Mouse (Mus musculus): ENCODE results near the gene Med25.

The Med25 gene

DNA sequence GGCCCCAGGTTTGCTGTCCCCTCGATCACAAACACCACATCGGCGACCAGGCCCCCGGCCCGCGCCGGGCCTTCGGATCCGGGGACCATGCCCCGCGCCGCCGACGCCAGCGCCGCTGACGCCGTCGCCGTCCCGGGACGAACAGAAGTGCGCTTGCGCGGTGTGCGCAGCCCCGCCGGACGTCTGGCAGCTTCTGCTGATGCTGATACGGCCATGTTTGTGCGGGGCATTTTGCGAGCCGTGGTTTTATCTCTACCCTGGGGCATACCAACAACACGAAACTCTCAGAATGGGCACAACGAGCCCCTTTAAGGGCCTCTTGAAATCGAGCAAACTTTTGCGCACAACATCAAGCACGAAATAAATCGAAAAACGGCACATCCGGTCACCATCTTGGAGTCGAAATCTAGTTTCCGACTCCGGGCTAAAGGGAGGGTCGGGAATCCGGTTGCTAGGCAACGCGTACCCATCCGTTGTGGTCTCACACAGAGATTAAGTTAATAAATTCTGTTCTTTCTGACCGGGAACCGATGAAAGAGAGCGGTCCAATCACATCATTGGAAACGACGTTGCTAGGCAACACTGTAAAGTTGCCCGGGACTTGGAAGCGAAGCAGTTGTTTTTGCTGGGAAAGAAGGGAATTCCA lies at the start of gene Med25:
Gene Med25, minus strand, starts transcription at position 437 of the 646 bp plus-strand sequence.
- DNase-seq (ENCODE audit: low read depth, low spot score) = peak; percentile 96

DNA sequence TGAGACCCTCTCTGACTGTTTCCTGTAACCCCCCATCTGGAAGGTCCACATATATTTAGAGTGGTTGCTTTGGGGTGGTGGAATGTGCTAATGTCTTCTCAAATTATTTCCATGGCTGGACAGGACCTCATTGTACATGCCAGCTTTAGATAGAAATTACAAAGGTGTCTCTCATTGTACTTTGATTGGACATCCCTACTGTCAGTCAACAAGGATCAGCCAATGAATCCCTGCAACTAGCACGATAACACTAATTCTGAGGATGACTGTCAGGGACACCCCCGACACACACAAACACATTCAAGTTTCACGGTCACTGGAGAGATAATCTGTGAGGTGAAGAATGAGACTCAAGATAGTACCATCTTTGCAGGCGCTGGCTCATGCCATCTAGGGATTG lies 46.2 kb upstream of the Med25 start:
- no peak for DNase-seq (ENCODE audit: low read depth, low spot score)

DNA sequence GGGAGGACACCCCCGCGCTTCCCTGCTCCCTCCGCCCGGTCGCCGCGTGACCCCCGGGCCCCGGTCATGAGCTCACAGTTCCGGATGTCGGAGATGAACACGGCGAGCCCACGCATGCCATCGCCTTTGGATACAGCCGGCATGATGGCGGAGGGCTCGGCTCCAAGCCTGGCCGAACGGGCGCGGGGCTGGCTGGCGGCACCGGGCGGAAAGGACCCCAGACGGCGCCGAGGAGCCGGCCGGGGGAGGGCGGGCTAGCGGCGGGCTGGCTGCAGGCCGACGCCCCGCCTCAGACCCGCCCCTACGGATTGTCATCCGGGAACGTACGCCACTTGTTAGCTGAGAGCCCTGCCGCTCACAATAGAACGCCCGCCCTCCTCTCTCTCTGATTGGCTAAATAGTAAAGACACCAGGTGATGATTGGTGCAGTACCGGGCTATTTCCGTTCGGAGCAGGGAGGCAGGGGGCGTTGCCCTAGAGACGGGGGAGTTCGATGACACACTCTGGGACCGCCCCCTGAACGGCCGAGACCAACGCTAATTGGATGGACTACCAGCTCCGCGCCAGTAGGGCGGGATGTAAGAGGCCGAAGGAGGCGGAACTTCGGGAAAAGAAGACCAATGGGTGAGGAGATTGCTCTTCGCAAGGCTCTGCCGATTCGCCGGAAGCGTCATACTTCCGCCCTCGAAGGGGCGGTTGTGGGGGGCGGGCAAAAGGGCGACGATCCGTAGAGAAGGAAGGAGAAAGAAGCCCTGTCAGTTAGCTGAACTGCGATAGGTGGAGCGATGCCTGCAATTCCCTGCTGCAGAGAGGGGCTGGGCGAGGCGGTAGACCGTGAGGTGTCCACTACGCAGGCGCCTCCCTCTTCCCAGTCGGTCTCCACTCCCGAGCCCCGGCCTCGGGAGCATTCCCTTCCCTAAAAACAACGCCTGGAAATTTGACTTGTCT lies 37.0 kb upstream of the Med25 start, which contains the start of gene Ap2a1:
Gene Ap2a1, minus strand, starts transcription at position 293 of the 948 bp plus-strand sequence.
- peak; percentile 99 for DNase-seq (ENCODE audit: low read depth, low spot score)

DNA sequence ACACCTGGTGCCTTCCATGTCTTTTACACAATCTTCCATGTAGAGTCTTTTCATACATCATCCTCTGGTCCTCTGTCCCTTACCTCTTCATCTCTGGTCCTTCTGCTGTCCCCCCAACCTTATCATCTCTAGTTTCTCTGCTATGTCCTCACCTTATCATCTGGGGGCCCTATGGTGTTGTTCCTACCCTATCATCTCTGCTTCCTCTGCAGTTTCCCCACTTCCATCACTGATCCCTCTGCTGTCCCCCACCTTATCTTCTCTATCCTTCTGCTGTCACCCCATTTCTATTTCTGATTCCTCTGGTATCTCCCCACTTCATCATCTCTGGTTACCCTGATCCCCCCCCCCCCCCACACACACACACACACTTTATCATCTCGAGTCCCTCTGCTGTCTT lies 36.1 kb upstream of the Med25 start:
- DNase-seq (ENCODE audit: low read depth, low spot score) = no peak

DNA sequence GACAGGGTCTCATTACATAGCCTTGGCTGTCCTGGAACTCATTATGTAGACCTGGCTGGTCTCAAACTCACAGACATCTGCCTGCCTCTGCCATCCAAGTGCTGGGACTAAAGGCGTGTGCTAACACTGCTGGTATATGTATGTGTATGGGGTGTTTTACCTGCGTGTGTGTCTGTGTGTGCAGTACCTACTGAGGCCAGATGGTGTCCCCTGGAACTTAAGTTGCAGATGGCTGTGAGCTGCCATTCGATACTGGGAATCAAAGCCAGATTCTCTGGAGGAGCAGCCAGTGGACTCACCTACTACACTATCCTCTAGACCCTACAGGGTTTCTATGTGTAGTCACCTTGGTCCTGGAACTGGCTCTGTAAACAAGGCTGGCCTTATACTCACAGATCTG lies 33.0 kb upstream of the Med25 start:
- peak; percentile 57 for DNase-seq (ENCODE audit: low read depth, low spot score)

DNA sequence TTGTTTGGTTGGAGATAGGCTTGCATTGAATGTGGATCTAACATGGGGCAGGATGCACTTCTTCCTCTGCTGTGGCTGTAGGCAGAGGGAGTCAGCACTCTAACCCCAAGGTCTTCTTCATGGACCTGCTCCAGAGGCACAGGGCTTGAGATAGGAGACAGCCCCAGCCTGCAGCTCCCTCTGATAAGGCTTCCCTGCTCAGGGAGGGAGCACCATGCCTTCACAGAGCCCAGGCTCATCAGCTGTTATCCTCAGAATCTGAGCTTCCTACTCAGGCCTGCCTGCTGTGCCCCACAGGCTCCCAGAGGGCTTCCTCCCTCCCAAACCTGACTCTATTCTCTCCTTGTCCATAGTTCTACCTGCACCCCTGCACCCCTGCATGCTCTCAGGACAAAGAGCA lies 30.0 kb upstream of the Med25 start:
- DNase-seq (ENCODE audit: low read depth, low spot score) = no peak

DNA sequence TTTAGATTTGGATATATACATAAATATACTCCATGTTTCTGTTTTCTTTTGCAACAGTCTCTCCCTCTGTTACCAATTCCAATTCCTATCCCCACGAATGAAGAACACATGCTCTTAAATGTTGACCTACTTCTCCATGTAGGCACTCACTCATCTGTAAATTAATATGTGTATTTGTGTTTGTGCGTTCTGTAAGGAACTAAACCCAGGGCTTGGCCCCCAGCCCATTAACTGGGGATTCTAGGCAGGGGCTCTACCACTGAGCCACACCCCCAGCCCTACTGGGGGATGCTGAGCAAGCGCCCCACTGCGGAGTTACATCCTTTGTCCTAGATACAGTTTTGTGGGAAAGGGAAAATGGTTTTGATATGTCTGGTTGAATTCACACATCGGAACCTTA lies 26.6 kb upstream of the Med25 start:
- no peak for DNase-seq (ENCODE audit: low read depth, low spot score)

DNA sequence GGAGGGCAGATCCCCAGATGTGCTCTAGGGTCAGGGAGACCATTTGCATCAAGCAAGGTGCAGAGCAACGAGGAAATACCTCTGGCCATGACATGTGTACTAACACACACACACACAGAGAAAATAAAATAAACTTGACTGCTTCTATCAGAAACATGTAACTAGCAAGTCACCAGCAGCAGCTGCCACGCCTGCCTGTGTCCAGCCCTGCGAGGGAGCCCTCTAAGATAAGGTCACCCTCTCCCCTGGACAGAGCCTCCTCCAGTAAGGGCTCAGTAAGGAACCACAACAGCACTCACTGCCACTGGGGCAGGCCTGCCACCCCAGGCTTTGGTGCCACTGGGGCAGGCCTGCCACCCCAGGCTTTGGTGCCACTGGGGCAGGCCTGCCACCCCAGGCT lies 25.7 kb upstream of the Med25 start:
- DNase-seq (ENCODE audit: low read depth, low spot score) = no peak

DNA sequence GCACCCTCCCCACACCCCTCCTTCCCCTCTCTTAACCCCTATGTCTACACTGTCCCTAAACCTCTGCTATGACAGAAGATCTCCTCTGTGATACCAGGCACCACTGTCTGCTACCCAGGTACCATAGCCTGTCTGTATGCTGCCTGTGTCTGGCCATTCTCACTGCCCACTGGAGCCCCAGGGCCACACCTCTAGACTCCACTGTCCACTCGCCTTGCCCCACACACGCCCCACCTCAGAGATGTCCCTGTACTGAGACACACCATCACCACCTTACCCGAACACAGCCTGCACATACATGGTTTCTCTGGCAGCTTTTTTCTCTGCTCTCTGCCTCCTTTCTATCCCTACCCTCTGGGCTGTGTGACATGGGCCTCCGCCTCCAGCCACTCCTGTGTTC lies 24.4 kb upstream of the Med25 start:
- no peak for DNase-seq (ENCODE audit: low read depth, low spot score)

DNA sequence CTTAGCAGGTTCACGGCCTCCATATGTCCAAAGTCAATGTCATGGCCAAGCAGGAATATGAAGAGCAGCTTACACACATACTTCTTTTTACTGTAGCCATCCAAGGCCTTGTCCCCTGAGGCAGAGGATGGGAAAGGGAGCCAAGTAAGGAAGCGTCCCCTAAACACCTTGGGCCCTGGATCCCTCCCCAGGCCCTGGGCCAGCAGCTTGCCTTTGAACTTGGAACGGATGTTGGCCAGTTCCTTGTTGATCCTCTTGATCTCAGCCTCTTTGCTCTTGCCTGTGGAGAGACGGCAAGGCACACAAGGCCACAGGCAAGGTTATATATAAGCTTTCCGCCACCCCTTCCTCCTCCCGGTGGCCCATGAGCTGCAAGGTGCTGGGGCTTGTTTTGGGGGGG lies 23.7 kb upstream of the Med25 start:
- no peak for DNase-seq (ENCODE audit: low read depth, low spot score)

DNA sequence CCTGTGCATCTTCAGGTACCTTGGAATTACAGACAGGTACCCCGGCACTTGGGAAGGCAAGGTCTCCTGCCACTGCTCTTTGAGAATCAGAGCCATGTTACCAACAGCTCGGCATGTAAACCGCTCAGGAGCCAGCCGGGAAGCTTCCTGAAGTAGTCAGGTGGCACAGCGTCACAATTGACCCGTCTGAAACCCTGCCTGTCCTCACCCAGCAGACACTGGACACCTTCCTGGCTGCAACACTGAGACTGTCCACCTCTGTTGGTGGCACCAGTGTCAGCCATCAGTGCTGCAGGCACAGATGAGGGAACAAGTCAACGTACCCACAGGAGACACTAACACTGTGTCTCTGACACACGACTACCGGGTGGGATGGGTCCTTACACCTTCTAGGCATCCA lies 22.8 kb upstream of the Med25 start:
- DNase-seq (ENCODE audit: low read depth, low spot score) = no peak

DNA sequence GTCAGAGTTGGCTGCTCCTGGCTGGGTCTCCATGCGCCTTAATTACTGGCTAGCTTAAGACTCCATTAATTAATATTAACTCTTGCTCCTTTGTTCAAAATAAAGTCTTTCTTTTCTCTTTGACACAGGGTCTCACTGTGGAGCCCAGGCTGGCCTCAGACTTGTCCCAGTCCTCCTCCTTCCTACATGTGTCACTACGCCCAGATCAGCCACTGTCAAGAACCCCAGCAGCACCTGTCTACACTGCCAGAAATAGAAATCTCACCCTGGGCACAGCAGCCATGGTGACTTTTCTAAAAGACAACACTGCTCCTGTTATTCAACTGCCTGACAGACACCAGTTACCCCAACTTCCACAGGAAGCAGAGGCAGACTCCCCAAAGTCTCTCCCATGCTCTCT lies 21.9 kb upstream of the Med25 start:
- no peak for DNase-seq (ENCODE audit: low read depth, low spot score)

DNA sequence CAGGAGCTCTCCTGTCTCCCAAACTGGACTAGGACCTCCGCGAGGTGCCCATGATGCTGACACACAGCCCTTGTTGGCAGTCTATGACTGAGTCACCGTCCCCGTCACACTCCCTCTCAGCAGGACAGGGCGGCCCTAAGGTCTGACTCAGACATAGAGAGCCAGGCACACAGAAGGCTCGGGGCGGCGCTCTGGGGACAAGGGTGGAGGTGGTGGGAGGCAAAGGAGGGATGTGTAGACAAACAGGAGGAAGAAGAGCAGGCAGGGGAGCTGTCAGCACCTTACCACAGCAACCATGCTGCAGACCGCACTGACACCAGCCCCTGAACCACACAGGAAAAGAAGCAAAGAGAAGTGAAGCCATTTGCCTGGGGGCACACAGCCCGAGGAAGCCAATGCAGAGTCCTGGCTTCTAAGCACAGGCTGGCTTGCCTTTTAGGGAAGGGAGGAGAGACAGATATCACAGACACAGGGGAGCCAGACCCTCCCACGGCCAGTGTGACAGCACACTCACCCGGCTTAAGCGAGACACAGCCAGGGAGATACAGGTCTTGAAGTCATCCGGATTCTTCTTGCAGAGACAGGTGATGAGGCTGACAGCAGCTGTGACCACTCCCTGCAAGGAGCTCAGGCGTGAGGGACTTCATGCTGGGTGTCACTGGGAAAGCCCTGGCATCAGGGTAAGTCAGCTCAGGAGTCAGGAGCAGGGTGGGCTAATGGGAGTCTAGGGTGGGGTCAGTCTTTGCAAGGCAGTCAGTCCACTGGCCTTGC lies 16.4 kb upstream of the Med25 start:
- peak; percentile 80 for DNase-seq (ENCODE audit: low read depth, low spot score)

DNA sequence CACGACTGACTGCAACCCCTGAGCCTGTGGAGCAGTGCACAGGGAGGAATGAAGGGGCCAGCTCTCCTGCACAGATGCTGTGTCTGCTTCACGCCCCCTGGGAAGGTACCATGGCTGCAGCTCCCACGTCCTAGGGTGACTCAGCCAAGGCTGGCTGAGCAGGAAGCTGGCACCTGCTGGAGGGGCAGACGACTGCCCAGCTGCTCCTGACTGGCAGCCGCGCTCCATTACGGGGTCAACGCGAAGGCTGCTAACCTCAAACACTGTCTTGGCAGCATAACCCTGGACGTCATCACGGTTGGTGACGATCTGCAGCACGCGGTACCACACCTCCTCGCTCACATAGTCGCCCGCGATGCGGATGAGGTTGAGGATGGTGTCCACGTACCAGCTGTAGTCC lies 12.9 kb upstream of the Med25 start:
- no peak for DNase-seq (ENCODE audit: low read depth, low spot score)

DNA sequence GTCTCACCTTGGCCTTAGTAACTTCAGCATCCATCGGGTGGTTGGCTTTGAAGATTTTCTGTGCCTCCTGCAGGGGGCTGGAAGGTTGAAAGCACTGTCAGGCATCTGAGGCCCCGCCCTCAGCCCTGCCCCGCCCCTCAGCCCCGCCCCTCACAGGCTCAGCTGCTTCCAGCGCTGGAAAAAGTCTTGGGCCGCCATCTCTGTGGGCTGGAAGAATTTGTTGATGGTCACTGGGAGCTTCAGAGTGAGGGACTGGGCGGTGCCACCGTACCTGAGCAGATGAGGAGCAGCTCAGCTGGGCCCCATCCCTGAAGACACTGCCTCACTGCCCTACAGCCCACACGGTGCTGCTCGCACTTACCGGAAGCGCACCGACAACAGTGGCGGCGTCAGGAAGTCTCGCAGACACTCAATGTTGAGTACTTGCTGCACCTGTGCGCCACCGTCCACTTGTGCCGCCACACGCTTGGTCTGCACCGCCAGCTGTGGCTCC lies 8.8 kb upstream of the Med25 start:
- DNase-seq (ENCODE audit: low read depth, low spot score) = peak; percentile 38

DNA sequence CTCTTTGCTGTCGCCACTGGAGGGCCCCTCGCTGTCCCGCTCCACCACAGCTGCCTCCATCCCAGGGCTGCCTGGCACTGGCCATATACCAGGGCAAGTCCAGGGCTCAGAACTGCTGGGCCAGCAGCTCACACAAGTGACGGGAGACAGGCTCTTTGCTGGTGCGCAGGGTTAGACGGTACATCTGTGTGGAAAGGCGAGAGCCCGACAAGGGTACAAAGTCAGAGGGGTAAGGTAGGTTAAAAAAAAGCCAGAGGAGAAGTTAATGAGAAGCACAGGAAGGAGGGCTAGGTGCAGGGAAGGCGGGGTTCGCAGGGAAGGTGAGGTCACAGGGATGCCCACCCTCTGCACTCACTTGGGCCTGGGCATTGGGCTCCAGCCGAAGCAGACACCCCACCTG lies 8.1 kb upstream of the Med25 start:
- no peak for DNase-seq (ENCODE audit: low read depth, low spot score)

DNA sequence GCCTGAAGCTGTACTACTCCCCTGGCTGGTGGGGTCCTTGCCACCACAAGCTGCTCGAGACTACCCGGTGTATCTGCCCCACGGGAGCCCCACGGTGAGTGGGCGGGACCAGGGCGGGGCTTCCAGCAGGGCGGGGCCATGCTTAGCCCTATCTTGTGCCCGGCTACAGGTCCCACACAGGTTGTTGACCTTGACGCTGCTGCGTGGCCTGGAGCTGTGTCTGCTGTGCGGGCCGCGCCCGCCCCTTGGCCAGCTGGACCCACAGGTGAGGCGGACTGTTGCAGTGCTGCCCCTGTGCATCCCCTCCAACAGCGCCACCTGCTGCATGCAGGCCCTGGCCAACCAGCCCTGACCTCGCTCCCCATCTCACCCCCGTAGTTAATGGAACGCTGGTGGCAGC lies 6.1 kb upstream of the Med25 start:
- no peak for DNase-seq (ENCODE audit: low read depth, low spot score)

DNA sequence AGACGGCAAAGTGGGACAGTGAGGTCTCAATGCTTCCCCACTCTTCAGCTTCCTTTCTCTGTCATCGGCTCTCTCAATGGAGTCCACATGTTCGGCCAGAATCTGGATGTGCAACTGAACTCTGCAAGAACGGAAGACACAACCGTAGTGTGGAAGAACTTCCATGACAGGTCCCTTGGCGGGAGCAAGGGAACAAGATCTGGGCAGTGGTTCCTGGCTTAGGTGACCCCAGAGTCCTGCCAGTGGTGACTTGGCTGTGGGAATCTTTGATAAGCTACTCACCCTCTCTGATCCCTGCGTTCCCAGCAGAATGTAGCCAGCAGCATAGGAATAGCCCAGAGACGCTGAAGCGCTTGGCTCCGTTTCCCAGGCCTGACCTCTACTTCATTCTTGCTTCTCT lies 4.0 kb upstream of the Med25 start:
- peak; percentile 20 for DNase-seq (ENCODE audit: low read depth, low spot score)

DNA sequence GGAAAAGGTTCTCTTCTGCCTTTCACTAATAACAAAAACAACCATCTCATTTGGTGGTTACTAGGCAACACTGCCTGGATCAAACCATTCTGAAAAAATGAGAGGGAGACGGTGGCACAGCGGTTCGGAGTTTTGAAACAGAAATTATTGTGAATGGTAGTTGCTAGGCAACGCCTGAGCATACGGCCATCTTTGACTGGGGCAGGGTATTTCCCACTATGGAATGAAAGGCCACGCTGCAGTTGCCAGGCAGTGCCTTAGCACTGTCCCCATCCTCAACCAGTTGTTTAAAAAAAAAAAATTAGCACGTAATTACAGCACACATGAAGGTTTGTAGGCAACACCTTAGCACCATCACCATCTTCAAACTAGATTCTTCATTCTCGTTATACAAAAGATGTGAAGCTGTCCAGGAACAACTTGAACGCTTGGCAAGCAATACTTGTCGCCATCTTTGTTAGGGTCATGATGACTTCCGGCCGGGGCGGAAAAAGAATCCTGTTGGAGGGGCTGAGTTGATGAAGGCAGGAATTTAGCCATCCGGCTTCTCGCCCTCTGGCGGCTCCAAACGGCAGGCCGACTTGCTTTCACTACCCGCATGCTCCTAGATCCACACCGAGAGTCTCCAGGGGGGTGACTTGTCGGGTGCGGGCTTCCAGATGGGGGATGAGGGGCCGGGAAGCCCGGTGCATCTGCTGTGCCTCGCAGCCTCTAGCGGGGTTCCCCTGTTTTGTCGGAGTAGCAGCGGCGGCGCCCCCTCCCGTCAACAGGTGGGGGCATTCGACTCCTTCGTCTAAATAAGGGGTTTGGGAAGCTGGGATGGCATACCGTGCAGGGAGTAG lies 3.3 kb upstream of the Med25 start, which contains the start of gene Fuz:
Gene Fuz, plus strand, starts transcription at position 487 of the 842 bp plus-strand sequence.
- peak; percentile 96 for DNase-seq (ENCODE audit: low read depth, low spot score)

DNA sequence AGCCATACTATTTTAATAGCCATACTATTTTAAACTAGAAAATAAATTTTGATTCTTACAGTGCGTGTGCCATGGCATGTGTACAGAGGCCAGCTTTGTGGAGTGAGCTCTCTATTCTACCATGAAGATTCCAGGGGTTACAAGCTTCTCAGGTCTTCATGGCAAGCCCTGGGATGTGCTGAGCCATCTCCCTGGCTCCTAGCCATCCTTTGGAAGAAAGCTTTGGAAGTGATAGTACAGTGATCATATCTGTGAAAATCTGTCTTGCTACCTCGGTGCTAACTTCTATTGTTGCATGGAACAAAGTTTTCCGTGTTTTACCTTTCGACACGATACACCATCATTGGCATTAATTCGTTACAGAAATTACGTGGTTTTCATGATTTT lies 2.7 kb upstream of the Med25 start:
- DNase-seq (ENCODE audit: low read depth, low spot score) = no peak

DNA sequence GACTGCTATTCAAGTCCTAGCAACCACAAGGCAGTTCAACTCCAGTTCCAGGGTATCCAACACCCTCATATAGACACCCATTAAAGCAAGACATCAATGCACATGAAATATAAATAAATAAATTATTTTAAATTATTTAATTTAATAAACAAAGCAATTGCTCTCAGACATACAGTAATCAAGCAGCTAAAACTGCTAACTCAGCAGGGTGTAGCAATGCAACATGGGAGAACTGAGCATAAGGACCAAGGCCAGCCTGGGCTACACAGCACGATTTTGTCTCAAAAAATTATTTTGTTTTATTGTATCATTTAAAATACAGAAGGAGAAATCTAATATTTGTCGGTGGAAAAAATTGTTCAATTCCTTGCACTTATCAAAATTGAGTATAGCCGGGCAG lies 1.7 kb upstream of the Med25 start:
- no peak for DNase-seq (ENCODE audit: low read depth, low spot score)

Measured in 3T3-L1 (cell line).